Mouse (Mus musculus) MEL-GATA-1-ER (cell line): ENCODE data around the gene Pxmp4.

Experiments used
- DNase-seq: peaks from one replicate; pipeline ENCODE4 v3.0.0-alpha.2; 2012; ENCODE audit warnings: low read depth; ENCODE audit errors: extremely low read depth

Pxmp4 gene

GRCm38 (mm10) chr2:154574271-154574670 lies 29.2 kb downstream of the Pxmp4 start:
- no peak for DNase-seq

GRCm38 (mm10) chr2:154572996-154573395 lies 30.5 kb downstream of the Pxmp4 start:
- no peak for DNase-seq

- no peak for DNase-seq
Measured at GRCm38 (mm10) chr2:154571976-154572375, 31.5 kb downstream of the Pxmp4 start.

GRCm38 (mm10) chr2:154571266-154571665 lies 32.2 kb downstream of the Pxmp4 start:
- DNase-seq: no peak

- DNase-seq: peak; percentile 35
Measured at GRCm38 (mm10) chr2:154570666-154571065, 32.8 kb downstream of the Pxmp4 start.

- DNase-seq: peak; percentile 81
Measured at GRCm38 (mm10) chr2:154569836-154570286, 33.6 kb downstream of the Pxmp4 start, which contains the start of gene E2f1. E2f1 (minus strand) TSS chr2:154569892.

- DNase-seq: peak; percentile 94
Measured at GRCm38 (mm10) chr2:154569071-154569748, 34.3 kb downstream of the Pxmp4 start.

- DNase-seq: peak; percentile 33
Measured at GRCm38 (mm10) chr2:154568329-154569070, 35.0 kb downstream of the Pxmp4 start.

- DNase-seq: no peak
Measured at GRCm38 (mm10) chr2:154567766-154568165, 35.7 kb downstream of the Pxmp4 start.

GRCm38 (mm10) chr2:154566641-154567040 lies 36.9 kb downstream of the Pxmp4 start:
- DNase-seq: no peak

GRCm38 (mm10) chr2:154565562-154565961 lies 37.9 kb downstream of the Pxmp4 start:
- no peak for DNase-seq

GRCm38 (mm10) chr2:154563612-154564170 lies 39.8 kb downstream of the Pxmp4 start:
- DNase-seq: no peak

GRCm38 (mm10) chr2:154558264-154559039 lies 45.1 kb downstream of the Pxmp4 start, which contains the start of gene Necab3:
Necab3 (minus strand) TSS chr2:154558890.
- no peak for DNase-seq

- no peak for DNase-seq
Measured at GRCm38 (mm10) chr2:154557184-154557832, 46.2 kb downstream of the Pxmp4 start.

- DNase-seq: no peak
Measured at GRCm38 (mm10) chr2:154555235-154555634, 48.3 kb downstream of the Pxmp4 start.

- no peak for DNase-seq
Measured at GRCm38 (mm10) chr2:154552424-154552907, 51.0 kb downstream of the Pxmp4 start.

GRCm38 (mm10) chr2:154551927-154552326 lies 51.6 kb downstream of the Pxmp4 start:
- no peak for DNase-seq

GRCm38 (mm10) chr2:154551476-154551875 lies 52.0 kb downstream of the Pxmp4 start, which contains the start of gene Actl10:
Actl10 (plus strand) TSS chr2:154551776.
- no peak for DNase-seq

- no peak for DNase-seq
Measured at GRCm38 (mm10) chr2:154550937-154551336, 52.6 kb downstream of the Pxmp4 start.

- no peak for DNase-seq
Measured at GRCm38 (mm10) chr2:154549886-154550189, 53.7 kb downstream of the Pxmp4 start.
